1 mouse cellular context compared by ENCODE assay signal in the genomic region with DNA sequence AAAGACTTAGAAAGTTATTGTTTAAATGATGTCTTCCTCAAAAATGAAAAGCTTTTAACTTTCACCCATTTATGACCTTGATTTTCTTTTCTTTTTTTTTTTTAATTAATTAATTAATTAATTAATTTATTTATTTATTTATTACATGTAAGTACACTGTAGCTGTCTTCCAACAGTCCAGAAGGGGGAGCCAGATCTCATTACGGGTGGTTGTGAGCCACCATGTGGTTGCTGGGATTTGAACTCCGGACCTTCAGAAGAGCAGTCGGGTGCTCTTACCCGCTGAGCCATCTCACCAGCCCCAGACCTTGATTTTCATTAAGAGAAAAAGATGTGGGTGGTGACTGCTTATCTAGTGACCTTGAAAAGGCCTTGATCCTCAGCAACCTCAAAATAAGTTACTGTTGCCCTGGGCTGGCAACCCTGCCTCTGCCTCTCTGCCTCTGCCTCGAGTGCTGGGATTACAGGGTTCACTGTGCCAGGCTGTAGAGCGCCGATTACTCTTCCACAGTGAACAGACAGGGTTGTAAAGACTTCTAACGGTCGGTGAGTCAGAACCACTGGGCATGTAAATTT.
TF ChIP-seq lines count a peak whose summit lies in the region.

No protein-coding gene starts in this region.

TF ChIP-seq in CH12.LX, 34 proteins besides CTCF, POLR2A, EP300 and RAD21 (continued from another document):
- TF ChIP-seq SMC3 (IDR thresholded peaks at IDR 0.05; ENCODE audit: low read depth, low read length) (no peak), USF1 (IDR thresholded peaks at IDR 0.05; ENCODE audit: low read depth, low read length) (no peak)
